Comparison of ENCODE assay signal across 20 mouse cellular contexts in genomic region chr19:60981391-60981790, GRCm38 (mm10).
A peak's percentile ranks its signal among the peaks of the same experiment; 100 is the strongest.
DNase-seq lines count a peak whose midpoint lies in the region; ATAC-seq and TF ChIP-seq lines count a peak whose summit lies in the region.
"Had no signal": no experiment of that assay in that cellular context is flagged by ENCODE, and none has a peak within 500 bp of the region (broad histone marks: within the 10 kb centered on the region; RNA-seq: fewer than 3 reads in every experiment).

No protein-coding gene starts in this region.

- H3K36me3 ChIP-seq in macrophage (ENCODE audit: inconsistent target): no peaks in the 10 kb centered on the region
- H3K36me3 ChIP-seq: embryonic facial prominence, embryonic 10.5 days; embryonic facial prominence, embryonic 12.5 days; forebrain, embryonic 15.5 days had no signal

- peak; percentile 74 for DNase-seq in adipocyte (ENCODE audit: low spot score)
- DNase-seq in thymus, postnatal 14 days: no peak
- no peak for DNase-seq in layer of hippocampus, adult 2 months (ENCODE audit: low spot score in 2 of 2)
- no peak for DNase-seq in ovary, postnatal 36 days (ENCODE audit: low spot score)
- DNase-seq: adrenal gland, adult 8-10 months; adrenal gland, postnatal 14 days; adrenal gland, postnatal 36 days; cerebellum, adult 11-12 months; cerebellum, adult 2 months; cerebellum, adult 9-10 months; cerebellum, postnatal 10 days; cerebellum, postnatal 25 days; forebrain, postnatal 0 days had no signal

- H3K79me2 ChIP-seq in macrophage (ENCODE audit: inconsistent target): no peaks in the 10 kb centered on the region

- peaks cover 13% of the 10 kb centered on the region for H3K4me1 ChIP-seq in bone marrow macrophage, adult 2 months (ENCODE audit: control insufficient read depth, insufficient read depth, low read length)
- H3K4me1 ChIP-seq: embryonic facial prominence, embryonic 10.5 days; embryonic facial prominence, embryonic 12.5 days; forebrain, embryonic 13.5 days; forebrain, embryonic 15.5 days had no signal

- ATAC-seq in monocyte, adult 5-6 weeks (replicated peaks; ENCODE audit: insufficient number of reproducible peaks, low FRiP score, low TSS enrichment, poor library complexity, severe bottlenecking): peak; percentile 18; the same call in 1 of the 2 replicates
- ATAC-seq: forebrain, embryonic 13.5 days; forebrain, embryonic 15.5 days; forebrain, postnatal 0 days had no signal

- TF ChIP-seq POLR2A in bone marrow macrophage, adult 2 months (IDR thresholded peaks at IDR 0.05; ENCODE audit: borderline replicate concordance, low read depth, low read length): no peak

- no peak for TF ChIP-seq CTCF in bone marrow macrophage, adult 2 months (IDR thresholded peaks at IDR 0.05; ENCODE audit: low read depth, low read length)
- no peak for TF ChIP-seq CTCF in layer of hippocampus, adult 2 months (conservative IDR thresholded peaks at IDR 0.05)

- H3K27ac ChIP-seq in bone marrow macrophage, adult 2 months (ENCODE audit: insufficient read depth, low read depth, low read length): 0 out of 2 replicates have a peak overlapping the region, but pooled peaks have one; percentile 38
- H3K27ac ChIP-seq in macrophage: peak overlapping the region; percentile 34
- no peak overlapping the region for H3K27ac ChIP-seq in layer of hippocampus, adult 2 months
- H3K27ac ChIP-seq: embryonic facial prominence, embryonic 10.5 days; embryonic facial prominence, embryonic 12.5 days; forebrain, embryonic 13.5 days; forebrain, embryonic 15.5 days had no signal

- H3K4me3 ChIP-seq in bone marrow macrophage, adult 2 months (ENCODE audit: insufficient read depth, low read length): no peak overlapping the region
- H3K4me3 ChIP-seq in macrophage (ENCODE audit: inconsistent target): no peak overlapping the region
- no peak overlapping the region for H3K4me3 ChIP-seq in layer of hippocampus, adult 2 months
- H3K4me3 ChIP-seq: embryonic facial prominence, embryonic 10.5 days; embryonic facial prominence, embryonic 12.5 days; forebrain, embryonic 13.5 days; forebrain, embryonic 15.5 days had no signal

- 96% methylated on average over 5 of the region's 5 CpGs for WGBS in macrophage (ENCODE audit: missing documents)
